Mouse (Mus musculus): ENCODE results near the gene Trabd2b. TPM values are rescaled to one million over a fixed set of nuclear protein-coding genes. Genes with fewer than 3 reads are reported as not detected.

Gene Trabd2b
- total RNA-seq, 1 experiment from 2014 or later, result 0.38 TPM

- no peak for ATAC-seq (replicated peaks; ENCODE audit: insufficient number of reproducible peaks, low FRiP score, low TSS enrichment, poor library complexity, severe bottlenecking)
These were observed 111.5 kb downstream of the Trabd2b start for GRCm38 (mm10) chr4:114518061-114518460.

- ATAC-seq (replicated peaks; ENCODE audit: insufficient number of reproducible peaks, low FRiP score, low TSS enrichment, poor library complexity, severe bottlenecking), result no peak
These were observed 112.0 kb downstream of the Trabd2b start for GRCm38 (mm10) chr4:114518571-114518970.

- ATAC-seq (replicated peaks; ENCODE audit: insufficient number of reproducible peaks, low FRiP score, low TSS enrichment, poor library complexity, severe bottlenecking), result no peak
These were observed 112.8 kb downstream of the Trabd2b start for GRCm38 (mm10) chr4:114519321-114519720.

DNA sequence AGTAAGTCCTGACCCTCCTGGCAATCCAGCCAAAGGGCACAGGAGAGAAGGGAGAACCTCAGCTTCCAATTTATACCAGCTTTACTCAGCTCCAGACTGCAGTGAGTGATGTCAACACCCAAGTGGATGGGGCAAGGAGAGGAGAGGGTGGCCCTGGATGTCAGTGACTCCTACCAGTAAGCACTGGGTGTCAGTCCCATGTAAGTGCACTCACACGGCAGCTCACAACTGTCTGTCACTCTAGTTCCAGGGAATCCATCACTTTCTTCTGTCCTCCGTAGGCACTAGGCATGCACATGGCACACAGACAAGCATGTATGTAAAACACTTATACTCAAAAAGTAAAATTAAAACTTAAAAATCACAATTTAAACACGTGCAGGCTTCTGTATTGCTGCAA lies 113.4 kb downstream of the Trabd2b start:
- no peak for ATAC-seq (replicated peaks; ENCODE audit: insufficient number of reproducible peaks, low FRiP score, low TSS enrichment, poor library complexity, severe bottlenecking)

GRCm38 (mm10) chr4:114523335-114524188 lies 117.0 kb downstream of the Trabd2b start:
- no peak for ATAC-seq (replicated peaks; ENCODE audit: insufficient number of reproducible peaks, low FRiP score, low TSS enrichment, poor library complexity, severe bottlenecking)

DNA sequence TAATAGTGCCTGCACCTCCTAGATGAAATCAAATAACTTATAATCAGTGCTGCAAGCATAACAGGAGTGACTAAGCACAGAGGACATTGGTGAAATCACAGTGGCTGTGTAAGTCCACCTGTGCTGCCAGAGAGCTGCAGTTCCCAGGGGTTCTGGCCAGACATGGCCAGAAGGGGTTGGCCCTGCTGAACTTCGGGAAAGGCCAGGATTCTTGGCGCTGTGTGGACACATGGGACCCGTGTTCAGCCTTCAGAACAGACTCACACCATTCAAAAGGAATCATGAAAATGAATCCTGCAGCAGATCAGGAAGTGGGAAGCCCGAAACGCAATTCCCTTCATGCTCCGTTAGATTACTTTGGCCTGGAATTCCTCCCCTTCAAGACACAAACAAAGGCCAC lies 125.1 kb downstream of the Trabd2b start:
- ATAC-seq (replicated peaks; ENCODE audit: insufficient number of reproducible peaks, low FRiP score, low TSS enrichment, poor library complexity, severe bottlenecking), result no peak

- no peak for ATAC-seq (replicated peaks; ENCODE audit: insufficient number of reproducible peaks, low FRiP score, low TSS enrichment, poor library complexity, severe bottlenecking)
These were observed 127.6 kb downstream of the Trabd2b start for GRCm38 (mm10) chr4:114533894-114534754.

DNA sequence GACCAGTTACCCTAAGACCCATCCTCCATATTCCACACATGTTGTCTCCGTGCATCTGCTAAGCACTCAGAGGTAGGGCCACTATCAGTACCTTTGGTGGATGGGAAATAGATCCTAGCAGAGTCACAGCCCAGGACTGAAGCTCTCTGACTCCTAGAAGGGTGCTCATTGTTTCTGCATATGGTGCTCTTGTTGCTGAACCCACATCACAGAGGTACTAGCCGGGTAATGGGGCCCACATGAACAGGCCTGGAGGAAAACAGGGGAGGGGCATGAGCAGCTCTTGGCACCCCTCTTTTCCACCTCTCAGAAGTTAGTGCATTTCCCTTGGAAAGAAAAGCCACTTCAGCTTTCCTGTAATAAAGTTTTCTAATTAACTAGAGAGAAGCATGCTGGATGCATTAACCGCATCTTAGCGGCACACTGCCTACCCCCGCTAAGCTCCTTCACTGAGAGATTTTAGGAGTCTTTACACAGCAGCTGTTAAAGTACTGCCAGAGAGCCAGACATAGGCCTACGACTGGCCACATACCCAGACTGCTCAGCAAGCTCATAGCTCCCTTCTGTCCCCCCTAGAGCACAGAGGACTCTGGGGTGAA lies 131.0 kb downstream of the Trabd2b start:
- ATAC-seq (replicated peaks; ENCODE audit: insufficient number of reproducible peaks, low FRiP score, low TSS enrichment, poor library complexity, severe bottlenecking), result no peak

GRCm38 (mm10) chr4:114540031-114540430 lies 133.5 kb downstream of the Trabd2b start:
- ATAC-seq (replicated peaks; ENCODE audit: insufficient number of reproducible peaks, low FRiP score, low TSS enrichment, poor library complexity, severe bottlenecking), result no peak

DNA sequence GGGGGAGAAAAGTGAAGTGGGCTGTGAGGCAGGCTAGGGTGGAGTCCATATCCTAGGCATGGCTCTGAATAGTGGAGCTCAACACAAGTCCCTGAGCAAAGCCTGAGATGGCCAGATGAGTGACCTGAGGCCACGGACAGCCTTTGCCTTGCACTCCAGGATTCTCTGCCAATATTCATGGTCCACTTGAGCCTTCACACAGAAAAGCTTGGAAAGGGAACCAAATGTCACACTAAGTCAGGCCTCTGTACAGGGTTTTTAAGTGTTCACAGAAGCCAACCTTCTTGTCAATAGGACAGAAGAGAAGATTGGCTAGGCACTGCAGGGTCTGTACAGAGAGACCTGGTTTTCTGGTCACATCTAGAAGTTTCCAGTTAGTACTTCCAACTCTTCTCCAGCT lies 134.7 kb downstream of the Trabd2b start:
- ATAC-seq (replicated peaks; ENCODE audit: insufficient number of reproducible peaks, low FRiP score, low TSS enrichment, poor library complexity, severe bottlenecking), result no peak

DNA sequence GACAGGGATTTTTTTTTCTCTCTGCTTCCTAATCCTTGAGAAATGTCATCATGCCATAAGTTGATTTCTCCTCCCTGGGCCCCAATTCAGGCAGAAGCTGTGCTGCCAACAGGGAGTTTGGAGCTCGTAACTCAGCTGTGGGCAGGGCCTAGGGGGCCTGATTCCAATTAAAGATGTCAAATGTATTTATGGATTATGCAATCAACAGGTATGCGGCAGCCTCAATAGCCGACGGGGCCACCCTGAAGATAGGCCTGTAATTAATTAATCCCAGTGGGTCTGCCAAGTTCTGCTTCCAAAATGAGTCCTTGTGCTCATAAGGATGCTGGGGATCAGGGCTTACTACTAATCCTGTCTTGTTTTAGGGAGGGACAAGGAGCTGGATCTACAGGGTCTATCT lies 135.6 kb downstream of the Trabd2b start:
- ATAC-seq (replicated peaks; ENCODE audit: insufficient number of reproducible peaks, low FRiP score, low TSS enrichment, poor library complexity, severe bottlenecking), result no peak

GRCm38 (mm10) chr4:114545481-114546200 lies 139.1 kb downstream of the Trabd2b start:
- no peak for ATAC-seq (replicated peaks; ENCODE audit: insufficient number of reproducible peaks, low FRiP score, low TSS enrichment, poor library complexity, severe bottlenecking)

GRCm38 (mm10) chr4:114547658-114548448 lies 141.3 kb downstream of the Trabd2b start:
- no peak for ATAC-seq (replicated peaks; ENCODE audit: insufficient number of reproducible peaks, low FRiP score, low TSS enrichment, poor library complexity, severe bottlenecking)

DNA sequence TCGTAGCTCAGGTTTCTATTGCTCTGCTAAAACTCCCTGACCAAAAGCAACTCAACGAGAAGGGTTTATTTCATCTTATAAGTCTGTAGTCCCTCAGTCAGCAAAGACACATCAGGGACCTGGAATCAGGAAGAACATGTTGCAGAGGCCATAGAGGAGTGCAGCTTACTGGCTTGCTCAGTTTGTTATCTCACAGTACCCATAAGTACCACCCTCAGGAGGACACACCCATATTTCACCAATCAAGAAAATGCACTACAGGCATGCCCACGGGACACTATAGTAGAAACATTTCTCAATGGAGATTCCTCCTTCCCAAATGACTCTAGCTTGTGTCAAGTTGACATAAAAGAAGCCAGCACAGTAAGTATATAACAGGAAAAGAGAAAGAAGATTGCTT lies 143.0 kb downstream of the Trabd2b start:
- ATAC-seq (replicated peaks; ENCODE audit: insufficient number of reproducible peaks, low FRiP score, low TSS enrichment, poor library complexity, severe bottlenecking), result no peak

DNA sequence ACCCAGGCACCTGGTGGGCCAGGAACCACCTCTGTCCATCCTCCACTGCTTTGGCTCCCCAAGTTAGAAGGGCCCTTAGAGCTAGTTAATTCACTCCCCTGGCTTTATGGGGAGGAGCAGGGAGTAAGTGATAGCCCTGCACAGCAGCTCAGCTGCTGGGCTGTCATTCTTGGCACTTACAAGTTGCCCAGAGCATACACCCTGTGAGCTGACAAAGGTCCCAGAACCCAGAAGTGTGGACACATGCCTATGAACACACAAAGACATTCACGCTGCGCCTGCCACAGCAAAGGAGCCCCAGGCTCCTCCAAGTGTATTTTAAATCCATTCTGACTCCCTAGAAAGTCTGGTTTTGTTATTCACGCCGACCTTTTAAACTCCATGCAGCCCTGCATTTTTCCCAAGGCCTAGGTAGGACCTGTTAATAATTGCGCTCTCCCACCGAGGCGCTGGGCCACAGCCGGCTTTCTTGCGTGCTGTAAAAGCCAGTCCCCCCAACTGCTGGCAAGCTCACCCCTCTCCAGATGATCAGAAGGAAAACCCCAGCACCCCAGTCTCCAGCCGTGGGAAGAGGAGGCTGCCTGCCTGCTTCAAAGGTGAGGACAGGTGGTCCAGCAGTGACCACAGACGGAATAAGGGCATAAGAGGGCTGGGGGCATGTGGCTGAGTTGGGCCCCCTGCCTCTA lies 144.1 kb downstream of the Trabd2b start:
- no peak for ATAC-seq (replicated peaks; ENCODE audit: insufficient number of reproducible peaks, low FRiP score, low TSS enrichment, poor library complexity, severe bottlenecking)

DNA sequence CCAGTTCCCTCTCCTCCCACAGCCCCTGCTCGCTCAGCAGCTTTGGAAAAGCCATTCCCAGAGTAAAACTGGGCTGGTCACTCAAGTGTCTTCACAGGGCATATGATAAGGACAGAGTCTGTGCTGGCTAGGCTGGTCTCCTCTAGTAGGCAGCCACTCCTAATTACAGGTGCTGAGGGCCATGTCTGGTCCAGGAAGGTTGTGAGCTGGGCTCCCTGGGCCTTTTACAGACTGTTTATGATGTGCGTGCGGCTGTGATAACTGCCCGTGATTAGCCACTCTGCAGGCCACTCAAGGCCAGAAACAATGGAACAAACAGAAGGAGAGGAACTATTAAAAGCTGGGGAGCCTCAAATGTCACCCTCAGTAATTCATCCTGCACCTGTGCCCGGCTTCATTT lies 150.4 kb downstream of the Trabd2b start:
- no peak for ATAC-seq (replicated peaks; ENCODE audit: insufficient number of reproducible peaks, low FRiP score, low TSS enrichment, poor library complexity, severe bottlenecking)

GRCm38 (mm10) chr4:114557731-114558130 lies 151.2 kb downstream of the Trabd2b start:
- no peak for ATAC-seq (replicated peaks; ENCODE audit: insufficient number of reproducible peaks, low FRiP score, low TSS enrichment, poor library complexity, severe bottlenecking)

- no peak for ATAC-seq (replicated peaks; ENCODE audit: insufficient number of reproducible peaks, low FRiP score, low TSS enrichment, poor library complexity, severe bottlenecking)
These were observed 152.0 kb downstream of the Trabd2b start for GRCm38 (mm10) chr4:114558487-114558886.
